Mouse (Mus musculus): ENCODE results near the gene Lat2. TPM values are rescaled to one million over a fixed set of nuclear protein-coding genes. Genes with fewer than 3 reads are reported as not detected.

Gene Lat2
- polyA plus RNA-seq, 1 experiment from 2014 or later = 2.6 TPM

DNA sequence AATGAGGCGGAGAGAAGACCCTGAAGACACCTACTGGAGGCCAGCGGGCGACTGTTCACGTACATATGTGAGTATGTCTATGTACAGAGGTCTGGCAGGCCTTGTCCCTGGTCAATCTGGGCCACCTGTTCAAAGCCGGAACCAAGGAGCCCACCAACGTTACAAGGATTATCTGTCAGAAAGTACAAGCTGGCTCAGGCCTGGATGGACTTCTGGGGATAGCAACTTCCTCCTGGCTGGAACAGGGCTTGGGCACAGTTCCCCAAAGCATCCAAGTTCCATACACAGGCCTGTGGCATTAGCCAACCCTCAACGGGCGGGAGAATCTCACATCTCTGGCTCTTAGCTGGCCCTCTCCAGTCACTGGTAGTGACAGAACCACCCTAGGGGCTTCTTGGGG lies 529 bp downstream of the Lat2 start:
- Histone ChIP-seq H3K27me3 (no peaks in the 10 kb centered on the region), H3K27ac (replicated peaks) (no peak overlapping the region), H3K4me2 (no peak overlapping the region), H3K4me1 (replicated peaks) (peaks cover 8% of the 10 kb centered on the region), H3K9ac (no peak overlapping the region), H3K9me3 (replicated peaks) (no peaks in the 10 kb centered on the region), H3K36me3 (replicated peaks) (peaks cover 31% of the 10 kb centered on the region), H3K4me3 (replicated peaks) (no peak overlapping the region)
- 73% methylated on average over 8 of the region's 8 CpGs for WGBS (ENCODE audit: insufficient replicate concordance)
- no peak for ATAC-seq (ENCODE audit: insufficient read depth)

DNA sequence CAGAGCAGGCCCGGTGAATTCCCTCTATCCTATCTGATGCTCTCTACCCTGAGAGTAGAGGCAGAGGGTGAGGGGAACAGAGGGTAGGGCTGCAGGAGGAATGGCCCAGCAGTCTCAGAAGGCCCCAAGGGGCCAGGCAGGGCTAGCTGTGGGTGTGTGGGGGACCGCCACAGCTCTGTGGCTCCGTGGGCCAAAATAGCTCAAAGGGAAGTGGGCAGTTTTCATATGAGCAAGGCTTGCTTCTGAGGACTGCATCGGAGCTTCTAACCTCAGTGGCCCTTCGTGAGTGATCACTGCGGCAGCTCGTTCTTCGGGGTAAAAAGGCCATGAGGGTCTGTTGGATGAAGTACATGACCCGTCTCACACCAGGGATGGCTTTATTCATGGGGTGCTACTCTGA lies 1.1 kb downstream of the Lat2 start:
- ATAC-seq (ENCODE audit: insufficient read depth) = no peak
- Histone ChIP-seq H3K36me3 (replicated peaks) (peaks cover 25% of the 10 kb centered on the region), H3K4me1 (replicated peaks) (peaks cover 8% of the 10 kb centered on the region), H3K4me3 (replicated peaks) (no peak overlapping the region), H3K9me3 (replicated peaks) (no peaks in the 10 kb centered on the region), H3K27me3 (no peaks in the 10 kb centered on the region), H3K27ac (replicated peaks) (0 out of 2 replicates have a peak overlapping the region, but pooled peaks have one; percentile 33), H3K4me2 (no peak overlapping the region), H3K9ac (no peak overlapping the region)
- 56% methylated on average over 9 of the region's 9 CpGs for WGBS (ENCODE audit: insufficient replicate concordance)

DNA sequence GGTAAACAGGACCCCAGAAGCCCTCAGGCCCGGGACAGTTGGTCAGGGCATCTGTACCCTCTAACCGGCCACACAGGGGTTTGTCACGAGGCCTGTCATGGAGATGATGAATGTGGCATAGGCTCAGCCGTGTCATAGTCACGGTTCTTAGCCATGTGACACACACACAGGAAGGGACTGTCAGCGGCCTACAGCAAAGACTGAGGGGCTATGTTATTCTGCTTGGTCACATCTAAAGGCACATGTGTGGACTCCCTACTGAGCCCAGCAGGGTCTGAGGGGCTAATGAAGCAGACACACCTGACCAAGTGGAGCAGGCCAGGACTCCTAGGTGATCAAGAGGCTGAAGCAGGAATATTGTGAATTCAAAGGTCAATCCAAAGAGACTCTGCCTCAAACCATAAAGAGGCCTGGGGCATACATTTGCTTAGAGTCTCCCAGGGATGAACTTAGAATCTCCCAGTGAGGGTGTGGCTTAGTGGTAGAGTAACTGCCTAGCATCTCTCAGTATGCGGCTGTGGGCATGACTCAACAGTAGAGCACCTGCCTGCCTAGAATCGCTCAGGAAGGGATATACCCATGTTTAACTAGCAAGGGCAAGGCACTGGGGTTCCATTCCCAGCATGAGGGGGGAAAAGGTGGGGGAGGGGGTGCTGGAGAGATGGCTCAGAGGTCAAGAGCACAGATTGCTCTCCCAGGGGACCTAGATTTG lies 2.9 kb downstream of the Lat2 start:
- H3K4me1 ChIP-seq (replicated peaks) = peaks cover 8% of the 10 kb centered on the region
- H3K27ac ChIP-seq (replicated peaks) = no peak overlapping the region
- 24% methylated on average over 8 of the region's 8 CpGs for WGBS (ENCODE audit: insufficient replicate concordance)
- no peak overlapping the region for H3K9ac ChIP-seq
- H3K4me3 ChIP-seq (replicated peaks) = no peak overlapping the region
- H3K27me3 ChIP-seq = no peaks in the 10 kb centered on the region
- no peaks in the 10 kb centered on the region for H3K9me3 ChIP-seq (replicated peaks)
- no peak overlapping the region for H3K4me2 ChIP-seq
- no peak for ATAC-seq (ENCODE audit: insufficient read depth)
- peaks cover 8% of the 10 kb centered on the region for H3K36me3 ChIP-seq (replicated peaks)

DNA sequence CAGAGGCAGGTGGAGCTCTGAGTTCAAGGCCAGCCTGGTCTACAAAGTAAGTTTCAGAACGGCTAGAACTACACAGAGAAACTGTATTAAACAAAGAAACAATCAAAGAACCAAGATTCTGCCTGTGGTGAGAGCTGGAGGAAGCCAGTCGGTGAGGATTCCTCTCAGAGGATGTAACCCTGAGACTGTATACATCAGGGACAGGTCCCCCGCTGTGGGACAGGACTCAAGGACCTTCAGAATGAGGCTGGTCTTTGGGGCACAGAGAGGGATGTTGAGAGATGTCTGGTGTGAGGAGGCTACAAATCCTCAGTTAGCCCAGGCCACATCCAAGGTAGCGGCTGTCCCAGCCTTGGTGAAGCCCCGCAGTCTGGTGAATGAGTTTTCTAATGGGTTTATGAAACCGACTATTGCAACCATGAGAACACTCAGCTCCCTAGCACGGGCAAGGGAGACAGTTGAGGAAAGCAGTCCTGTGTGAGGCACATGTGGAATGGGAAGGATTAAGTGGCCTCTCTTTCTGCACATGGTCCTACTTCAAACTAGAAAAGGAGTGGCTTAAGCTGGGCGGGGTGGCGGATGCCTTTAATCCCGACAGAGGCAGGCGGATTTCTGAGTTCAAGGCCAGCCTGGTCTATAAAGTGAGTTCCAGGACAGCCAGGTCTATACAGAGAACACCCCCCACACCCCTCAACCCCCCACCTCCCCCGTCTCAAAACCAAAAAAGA lies 4.7 kb downstream of the Lat2 start:
- 68% methylated on average over 12 of the region's 12 CpGs for WGBS (ENCODE audit: insufficient replicate concordance)
- no peak for ATAC-seq (ENCODE audit: insufficient read depth)

DNA sequence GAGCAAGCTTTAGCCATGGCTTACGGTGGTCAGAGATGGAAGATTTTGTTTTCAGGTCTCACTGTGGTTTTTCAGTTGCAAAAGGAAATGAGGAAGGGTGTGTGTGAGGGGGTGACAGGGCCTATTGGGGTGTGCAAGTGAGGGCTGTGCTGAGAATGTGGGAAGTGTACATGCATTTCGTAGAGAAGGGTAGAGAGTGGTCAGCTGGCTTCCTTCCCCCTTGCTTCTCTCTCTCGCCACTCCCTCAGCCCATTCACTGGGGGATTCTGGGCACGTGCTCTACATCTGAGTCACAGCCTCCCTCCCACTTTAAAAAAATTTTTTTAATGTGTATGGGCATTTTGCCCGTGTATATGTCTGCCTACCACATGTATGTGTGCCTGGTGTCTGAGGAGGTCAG lies 7.7 kb downstream of the Lat2 start:
- 0 out of 2 replicates have a peak, but pooled peaks have one; percentile 19 for ATAC-seq (ENCODE audit: insufficient read depth)
- no peak overlapping the region for H3K4me2 ChIP-seq
- 22% methylated on average over 5 of the region's 5 CpGs for WGBS (ENCODE audit: insufficient replicate concordance)

More for the DNA sequence above, 4.7 kb downstream of the Lat2 start:
- Histone ChIP-seq H3K9ac (no peak overlapping the region), H3K4me1 (replicated peaks) (peaks cover 1% of the 10 kb centered on the region; the same call in 1 of the 2 replicates), H3K27me3 (no peaks in the 10 kb centered on the region), H3K36me3 (replicated peaks) (no peaks in the 10 kb centered on the region), H3K4me2 (no peak overlapping the region), H3K9me3 (replicated peaks) (no peaks in the 10 kb centered on the region), H3K27ac (replicated peaks) (no peak overlapping the region), H3K4me3 (replicated peaks) (no peak overlapping the region)

DNA sequence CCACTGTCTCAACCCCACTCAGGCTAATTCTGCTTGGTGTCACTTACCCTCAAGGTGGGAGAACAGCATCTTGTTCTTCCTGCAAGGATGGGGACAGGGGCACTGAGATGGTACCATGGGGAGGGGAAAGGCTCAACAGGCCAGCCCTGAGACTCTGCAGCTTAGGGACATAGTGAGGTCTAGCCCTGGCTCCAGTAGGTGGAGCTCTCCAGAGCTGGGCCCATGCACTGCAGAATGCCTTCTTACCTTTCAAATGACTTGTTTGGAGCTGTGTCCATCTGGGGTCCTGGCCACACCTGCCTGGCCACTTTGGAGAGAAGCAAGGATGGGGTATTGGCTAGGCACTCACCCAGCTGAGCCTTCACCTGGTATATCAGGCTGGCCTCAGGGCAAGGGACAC lies 8.5 kb downstream of the Lat2 start:
- H3K27me3 ChIP-seq = no peaks in the 10 kb centered on the region
- H3K4me3 ChIP-seq (replicated peaks) = no peak overlapping the region
- no peaks in the 10 kb centered on the region for H3K9me3 ChIP-seq (replicated peaks)
- no peaks in the 10 kb centered on the region; the same call in 1 of the 2 replicates for H3K4me1 ChIP-seq (replicated peaks)
- 0 out of 2 replicates have a peak overlapping the region, but pooled peaks have one; percentile 29 for H3K27ac ChIP-seq (replicated peaks)
- no peak for ATAC-seq (ENCODE audit: insufficient read depth)
- H3K9ac ChIP-seq = no peak overlapping the region
- no peak overlapping the region for H3K4me2 ChIP-seq
- H3K36me3 ChIP-seq (replicated peaks) = no peaks in the 10 kb centered on the region

More for the DNA sequence above, 7.7 kb downstream of the Lat2 start:
- Histone ChIP-seq H3K9me3 (replicated peaks) (no peaks in the 10 kb centered on the region), H3K27ac (replicated peaks) (no peak overlapping the region), H3K36me3 (replicated peaks) (no peaks in the 10 kb centered on the region), H3K9ac (no peak overlapping the region), H3K4me1 (replicated peaks) (no peaks in the 10 kb centered on the region; the same call in 1 of the 2 replicates), H3K4me3 (replicated peaks) (no peak overlapping the region), H3K27me3 (no peaks in the 10 kb centered on the region)

DNA sequence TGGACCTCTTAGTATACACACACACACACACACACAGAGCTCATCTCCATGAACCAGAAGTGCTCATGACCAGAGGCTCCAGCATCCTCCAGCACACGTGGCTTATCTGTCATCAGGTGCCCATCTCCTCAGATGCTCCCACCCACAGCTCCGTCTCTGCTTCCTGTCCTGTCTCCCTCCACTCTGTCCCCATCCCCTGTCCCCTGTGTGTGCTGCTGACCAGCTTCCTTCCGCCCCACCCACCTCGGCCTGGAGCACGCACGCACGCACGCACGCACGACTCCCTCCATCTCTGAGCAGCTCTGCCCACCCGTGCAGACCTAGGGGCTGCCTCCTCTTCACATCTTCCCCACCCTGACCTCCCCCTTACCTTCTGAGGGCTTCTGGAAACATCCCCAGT lies 10.4 kb downstream of the Lat2 start:
- Histone ChIP-seq H3K4me2 (no peak overlapping the region), H3K9me3 (replicated peaks) (no peaks in the 10 kb centered on the region), H3K4me1 (replicated peaks) (no peaks in the 10 kb centered on the region; the same call in 1 of the 2 replicates), H3K27me3 (no peaks in the 10 kb centered on the region), H3K27ac (replicated peaks) (no peak overlapping the region), H3K36me3 (replicated peaks) (0 out of 2 replicates have a peak, but pooled peaks cover 5% of the 10 kb centered on the region), H3K4me3 (replicated peaks) (no peak overlapping the region), H3K9ac (no peak overlapping the region)
- WGBS (ENCODE audit: insufficient replicate concordance) = 65% methylated on average over 11 of the region's 11 CpGs
- no peak for ATAC-seq (ENCODE audit: insufficient read depth)

DNA sequence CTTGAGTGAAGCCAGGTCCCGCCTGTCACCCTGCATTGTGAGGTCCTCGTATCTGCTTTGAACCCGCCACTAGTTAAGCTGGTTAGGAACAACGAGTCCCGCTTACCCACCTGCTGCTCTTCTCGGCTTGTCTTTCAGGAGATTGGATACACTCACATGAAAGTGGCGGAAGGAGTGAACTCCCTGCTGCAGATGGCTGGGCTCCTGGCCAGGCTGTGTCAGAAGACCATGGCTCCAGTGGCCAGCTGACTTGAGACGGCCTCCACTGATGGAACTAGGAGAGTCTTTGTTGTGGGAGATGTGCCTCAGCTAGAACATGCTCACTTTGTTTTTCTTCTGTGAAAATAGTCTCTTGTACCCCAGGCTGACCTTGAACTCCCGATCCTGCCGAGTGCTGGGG lies 17.1 kb downstream of the Lat2 start:
- Histone ChIP-seq H3K9ac (no peak overlapping the region), H3K27ac (replicated peaks) (no peak overlapping the region), H3K4me1 (replicated peaks) (peaks cover 8% of the 10 kb centered on the region), H3K4me2 (no peak overlapping the region), H3K9me3 (replicated peaks) (no peaks in the 10 kb centered on the region), H3K36me3 (replicated peaks) (peaks cover 69% of the 10 kb centered on the region), H3K4me3 (replicated peaks) (no peak overlapping the region), H3K27me3 (no peaks in the 10 kb centered on the region)
- WGBS (ENCODE audit: insufficient replicate concordance) = 85% methylated on average over 10 of the region's 10 CpGs
- ATAC-seq (ENCODE audit: insufficient read depth) = no peak

DNA sequence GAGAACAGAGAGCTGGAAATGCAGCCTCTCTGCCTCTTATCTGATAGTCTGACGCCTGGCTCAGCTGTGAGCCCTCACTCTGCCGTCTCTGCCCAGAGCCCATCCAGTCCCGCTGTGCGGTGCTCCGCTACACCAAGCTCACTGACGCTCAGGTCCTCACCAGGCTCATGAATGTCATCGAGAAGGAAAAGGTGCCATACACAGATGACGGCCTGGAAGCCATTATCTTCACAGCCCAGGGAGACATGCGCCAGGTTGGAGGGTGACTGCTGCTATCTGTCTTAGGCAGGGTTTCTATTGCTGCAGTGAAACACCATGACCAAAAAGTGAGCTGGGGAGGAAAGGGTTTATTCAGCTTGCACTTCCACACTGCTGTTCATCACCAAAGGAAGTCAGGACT lies 21.7 kb downstream of the Lat2 start:
- no peak overlapping the region for H3K9ac ChIP-seq
- peaks cover 26% of the 10 kb centered on the region for H3K4me1 ChIP-seq (replicated peaks)
- H3K27ac ChIP-seq (replicated peaks) = peak overlapping the region; percentile 74
- H3K36me3 ChIP-seq (replicated peaks) = peaks cover 89% of the 10 kb centered on the region
- no peaks in the 10 kb centered on the region for H3K27me3 ChIP-seq
- no peak overlapping the region for H3K4me3 ChIP-seq (replicated peaks)
- 22% methylated on average over 9 of the region's 9 CpGs for WGBS (ENCODE audit: insufficient replicate concordance)
- no peaks in the 10 kb centered on the region for H3K9me3 ChIP-seq (replicated peaks)
- ATAC-seq (ENCODE audit: insufficient read depth) = peak; percentile 89
- peak overlapping the region; percentile 23; the same call in 1 of the 2 replicates for H3K4me2 ChIP-seq

DNA sequence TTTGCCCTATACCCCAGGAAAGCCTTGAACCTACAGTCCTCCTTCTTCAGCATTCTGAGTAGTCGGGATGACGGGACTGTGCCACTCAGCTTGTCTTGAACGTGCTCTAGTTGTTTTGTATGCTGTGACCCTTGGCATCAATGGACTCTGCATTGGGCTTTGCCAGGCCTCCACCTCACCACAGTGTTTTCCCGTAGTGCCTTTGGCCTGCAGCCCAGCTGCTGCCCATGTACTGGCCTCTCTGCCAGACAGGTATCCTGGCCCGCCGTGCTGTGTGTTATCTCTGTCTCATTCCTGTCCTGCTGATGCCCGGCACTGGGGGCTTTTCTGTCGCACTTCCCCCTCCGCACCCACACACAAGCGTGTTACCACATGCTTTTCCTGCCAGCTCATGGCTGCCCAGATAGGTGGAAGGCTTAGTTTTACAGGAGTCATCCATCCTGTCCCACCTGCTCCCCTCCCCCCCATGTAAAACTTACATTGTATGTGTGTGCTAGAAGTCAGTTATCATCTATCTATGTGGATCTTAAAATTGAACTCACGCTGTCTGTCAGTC lies 22.7 kb downstream of the Lat2 start:
- ATAC-seq (ENCODE audit: insufficient read depth) = no peak
- Histone ChIP-seq H3K27ac (replicated peaks) (peak overlapping the region; percentile 74), H3K4me2 (no peak overlapping the region; the same call in 1 of the 2 replicates), H3K36me3 (replicated peaks) (peaks cover 86% of the 10 kb centered on the region), H3K9me3 (replicated peaks) (no peaks in the 10 kb centered on the region), H3K4me3 (replicated peaks) (no peak overlapping the region), H3K27me3 (no peaks in the 10 kb centered on the region), H3K4me1 (replicated peaks) (peaks cover 26% of the 10 kb centered on the region), H3K9ac (no peak overlapping the region)
- WGBS (ENCODE audit: insufficient replicate concordance) = 59% methylated on average over 11 of the region's 11 CpGs

DNA sequence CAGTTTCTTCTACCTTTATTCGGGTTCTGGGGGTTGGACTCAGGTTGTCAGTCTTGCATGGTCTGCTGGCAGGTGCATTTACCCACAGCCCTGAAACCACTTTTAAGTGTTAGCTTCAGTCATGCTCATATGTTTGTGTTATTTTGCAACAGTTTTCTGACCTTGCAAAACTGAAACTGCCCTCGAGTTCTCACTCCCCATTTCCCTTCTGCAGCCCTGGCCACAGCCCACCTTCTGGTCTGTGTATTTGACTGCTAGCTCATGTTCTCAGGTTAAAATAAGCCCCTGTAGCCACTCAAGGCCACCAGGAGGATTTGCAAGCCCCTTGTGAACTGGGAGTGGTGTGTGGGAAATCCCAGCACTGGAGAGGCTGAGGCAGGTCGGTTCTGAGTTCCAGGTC lies 24.9 kb downstream of the Lat2 start:
- WGBS (ENCODE audit: insufficient replicate concordance) = 69% methylated on average over 3 of the region's 3 CpGs
- Histone ChIP-seq H3K9me3 (replicated peaks) (no peaks in the 10 kb centered on the region), H3K27ac (replicated peaks) (no peak overlapping the region), H3K9ac (no peak overlapping the region), H3K36me3 (replicated peaks) (peaks cover 76% of the 10 kb centered on the region), H3K4me3 (replicated peaks) (no peak overlapping the region), H3K4me2 (no peak overlapping the region), H3K4me1 (replicated peaks) (peaks cover 34% of the 10 kb centered on the region), H3K27me3 (no peaks in the 10 kb centered on the region)
- no peak for ATAC-seq (ENCODE audit: insufficient read depth)

Data from liver, embryonic 15.5 days (tissue).